Mouse (Mus musculus): ENCODE results near the gene Rps26. TPM values are rescaled to one million over a fixed set of nuclear protein-coding genes. Genes with fewer than 3 reads are reported as not detected.
"Not testable (repeated sequence)": the region's sequence is repeated elsewhere in the genome, so short reads cannot be mapped to it uniquely, and the experiment has no call there.

Gene Rps26
- polyA plus RNA-seq, 2 experiments from 2014 or later, result 1,420 to 1,755 TPM

DNA sequence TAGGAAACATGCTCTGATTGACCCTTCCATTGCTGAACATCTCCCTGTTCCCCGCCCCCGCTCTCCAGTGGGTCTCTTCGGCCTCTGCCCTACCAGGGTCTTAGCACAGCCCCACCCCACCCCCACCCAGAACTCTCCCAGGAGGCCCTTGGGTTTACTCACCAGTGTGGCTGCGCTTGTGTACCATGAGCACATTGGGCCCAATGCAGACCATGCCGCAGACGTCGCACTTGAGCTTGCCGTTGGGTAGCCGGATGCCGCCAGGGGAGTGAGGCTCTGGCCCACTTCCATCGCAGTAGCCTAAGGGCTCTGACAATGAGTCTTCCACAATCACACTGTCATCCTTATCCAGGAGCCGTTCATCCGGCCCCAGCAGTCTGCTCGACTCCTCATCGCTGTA is 14.3 kb upstream of the Rps26 start:
- ATAC-seq, result no peak

DNA sequence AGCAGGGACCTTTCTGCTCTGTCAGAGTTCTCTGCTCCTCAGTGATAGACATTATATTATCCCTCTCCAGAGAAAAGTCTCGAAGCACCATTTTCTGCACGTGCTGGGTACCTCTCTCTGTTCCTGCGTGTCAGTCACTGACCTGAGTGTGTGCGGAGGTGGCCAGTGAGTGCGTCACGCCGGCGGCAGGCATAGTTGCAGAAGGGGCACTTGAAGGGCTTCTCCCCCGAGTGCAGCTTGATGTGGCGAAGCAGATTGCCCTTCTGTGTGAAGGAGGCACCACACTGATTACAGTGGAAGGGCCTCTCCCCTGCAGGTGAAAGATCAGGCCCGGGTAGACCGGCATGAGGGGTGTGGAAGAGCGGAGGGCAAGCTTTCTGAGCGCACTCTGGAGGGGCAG is 13.5 kb upstream of the Rps26 start:
- no peak for ATAC-seq

DNA sequence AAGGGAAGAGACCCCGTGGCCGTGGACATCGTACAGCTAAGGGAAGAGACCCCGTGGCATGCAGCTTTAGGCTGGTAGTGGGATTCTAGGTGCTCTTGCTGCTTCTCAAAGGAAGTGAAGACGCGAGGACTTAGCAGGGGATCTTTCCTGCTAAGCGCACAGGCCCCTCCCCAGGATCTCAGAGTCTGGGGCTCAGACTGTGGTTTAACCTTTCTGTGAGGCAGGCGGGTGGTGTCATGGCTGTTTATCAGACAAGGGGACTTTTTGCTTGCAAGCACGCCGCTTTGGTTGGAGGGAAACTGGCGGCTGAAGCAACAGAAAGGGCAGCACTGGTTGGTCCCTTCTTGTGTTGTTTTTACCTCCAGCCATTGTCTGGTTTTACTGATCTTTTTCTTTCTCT is 10.5 kb upstream of the Rps26 start:
- peak; percentile 90 for ATAC-seq

DNA sequence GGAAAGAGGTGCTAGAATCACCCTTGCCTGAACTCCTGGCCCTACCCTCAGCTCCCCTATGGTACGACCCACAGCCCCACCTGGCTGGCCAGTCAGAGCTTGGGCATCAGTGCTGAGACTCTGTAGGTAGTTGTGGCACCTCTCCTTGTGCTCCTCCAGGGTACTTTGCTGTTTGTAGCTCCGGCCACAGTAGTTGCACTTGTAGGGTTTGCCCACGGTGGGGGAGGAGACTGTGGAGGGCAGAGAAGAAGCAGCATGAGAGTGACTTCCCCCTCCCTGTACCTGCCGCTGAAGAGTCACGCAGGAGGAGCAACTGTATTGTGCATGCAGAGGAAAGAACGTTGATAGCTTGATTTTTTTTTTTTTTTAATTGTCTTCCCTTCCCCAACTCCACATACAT is 10.0 kb upstream of the Rps26 start:
- peak; percentile 44 for ATAC-seq

DNA sequence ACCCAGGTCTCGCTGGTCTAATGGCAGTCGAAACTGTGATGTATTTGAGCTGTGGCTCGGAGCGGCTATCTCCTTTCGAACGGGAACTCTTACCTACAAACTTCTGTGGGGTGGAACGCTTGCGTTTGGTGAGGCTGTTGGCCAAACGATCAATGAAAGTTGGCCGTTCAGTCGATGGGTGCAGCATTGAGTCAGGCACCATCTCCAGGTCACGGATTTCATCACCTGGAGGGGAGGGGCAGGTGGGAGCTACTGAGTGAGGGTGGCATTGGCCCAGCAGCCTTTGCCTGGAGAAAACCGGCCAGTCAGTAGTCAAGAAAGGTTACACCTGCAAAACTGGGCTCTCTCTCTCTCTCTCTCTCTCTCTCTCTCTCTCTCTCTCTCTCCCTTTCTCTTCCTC is 9.2 kb upstream of the Rps26 start:
- no peak for ATAC-seq

DNA sequence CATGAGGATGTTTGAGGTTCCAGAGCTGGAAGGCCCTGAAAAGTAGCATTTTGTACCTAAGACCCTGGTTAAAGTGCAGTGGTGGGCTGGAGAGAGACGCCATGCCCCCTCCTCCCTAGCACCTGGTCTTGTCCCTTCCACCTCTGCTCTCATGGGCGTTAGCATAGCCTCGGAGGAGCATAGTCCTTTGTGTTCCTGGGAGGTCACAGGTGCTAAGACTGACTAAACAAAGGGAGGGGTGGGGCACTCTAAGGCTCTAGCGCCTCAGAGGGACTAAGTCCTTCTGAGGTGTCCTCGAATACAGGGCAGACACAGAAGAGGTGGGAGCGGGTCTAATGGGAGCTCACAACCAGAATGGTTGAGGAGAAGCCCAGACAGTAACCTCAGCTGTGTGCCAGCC is 5.0 kb upstream of the Rps26 start:
- ATAC-seq, result no peak

DNA sequence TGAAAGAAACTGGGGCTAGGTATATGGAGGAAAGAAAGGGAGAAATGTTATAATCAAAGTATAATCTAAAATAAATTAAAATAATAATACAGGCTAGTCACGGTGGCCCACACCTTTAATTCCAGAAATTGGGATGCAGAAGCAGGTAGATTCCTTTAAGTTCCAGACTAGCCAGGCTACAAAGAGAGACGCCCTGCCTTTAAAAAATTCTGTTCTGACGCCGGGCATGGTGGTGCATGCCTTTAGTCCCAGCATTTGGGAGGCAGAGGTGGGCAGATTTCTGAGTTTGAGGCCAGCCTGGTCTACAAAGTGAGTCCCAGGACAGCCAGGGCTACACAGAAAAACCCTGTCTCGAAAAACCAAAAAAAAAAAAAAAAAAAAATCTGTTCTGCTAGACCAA is 3.8 kb upstream of the Rps26 start:
- not testable (repeated sequence) for ATAC-seq

DNA sequence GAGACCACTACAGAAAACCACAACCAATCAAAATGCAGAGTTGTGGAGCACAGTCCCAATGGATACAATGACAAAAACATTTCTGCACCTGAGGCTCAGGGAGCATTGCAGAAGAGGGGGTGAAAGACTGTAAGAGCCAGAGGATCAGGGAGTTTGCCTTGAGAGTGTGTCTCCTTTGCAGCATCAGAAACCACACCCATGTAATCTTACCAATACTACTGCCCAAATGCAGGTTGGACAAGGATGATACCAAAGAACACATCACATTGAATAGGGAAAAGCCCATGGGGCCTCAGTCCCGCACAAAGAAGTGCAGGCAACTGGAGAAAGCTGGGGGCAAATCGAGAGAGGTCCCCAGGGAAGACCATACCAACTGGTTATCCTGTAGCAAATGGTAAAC is 3.2 kb upstream of the Rps26 start:
- ATAC-seq, result no peak

DNA sequence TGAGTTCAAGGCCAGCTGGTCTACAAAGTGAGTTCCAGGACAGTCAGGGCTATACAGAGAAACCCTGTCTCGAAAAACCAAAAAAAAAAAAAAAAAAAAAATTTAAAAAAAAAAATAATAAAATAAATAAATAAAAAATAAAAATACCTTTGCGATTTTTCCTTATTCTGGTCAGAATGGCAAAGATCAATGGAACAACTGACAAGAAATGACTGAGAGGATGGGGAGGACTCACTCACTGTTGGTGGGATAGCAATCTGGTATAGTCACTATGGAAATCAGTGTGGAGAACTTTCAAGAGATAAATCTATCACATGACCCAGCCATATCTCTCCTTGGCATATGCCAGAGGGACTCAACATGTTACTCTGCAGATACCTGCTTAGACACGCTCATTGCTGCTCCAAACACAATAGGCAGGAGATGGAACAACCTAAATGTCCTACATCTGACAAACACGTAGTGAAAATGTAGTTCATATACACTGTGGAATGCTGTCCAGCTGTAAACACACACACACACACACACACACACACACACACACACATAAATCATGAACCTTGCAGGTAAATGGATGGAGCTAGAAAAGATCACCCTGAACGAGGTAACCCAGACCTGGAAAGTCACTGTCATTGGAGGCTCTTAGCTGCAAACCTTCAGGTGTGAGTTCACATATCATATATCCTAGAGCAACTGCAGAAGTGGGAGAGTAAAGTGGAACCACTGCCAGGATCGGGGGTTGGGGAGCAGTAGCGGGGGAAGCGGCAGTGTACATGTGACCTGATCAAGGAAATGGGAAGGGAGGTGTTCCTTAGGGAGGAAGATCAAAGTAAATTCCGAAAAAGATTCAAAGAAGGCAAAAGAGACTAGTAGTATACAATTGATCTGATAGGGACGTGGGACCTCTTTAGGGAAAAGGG is 1.1 kb upstream of the Rps26 start:
- ATAC-seq, result no peak

DNA sequence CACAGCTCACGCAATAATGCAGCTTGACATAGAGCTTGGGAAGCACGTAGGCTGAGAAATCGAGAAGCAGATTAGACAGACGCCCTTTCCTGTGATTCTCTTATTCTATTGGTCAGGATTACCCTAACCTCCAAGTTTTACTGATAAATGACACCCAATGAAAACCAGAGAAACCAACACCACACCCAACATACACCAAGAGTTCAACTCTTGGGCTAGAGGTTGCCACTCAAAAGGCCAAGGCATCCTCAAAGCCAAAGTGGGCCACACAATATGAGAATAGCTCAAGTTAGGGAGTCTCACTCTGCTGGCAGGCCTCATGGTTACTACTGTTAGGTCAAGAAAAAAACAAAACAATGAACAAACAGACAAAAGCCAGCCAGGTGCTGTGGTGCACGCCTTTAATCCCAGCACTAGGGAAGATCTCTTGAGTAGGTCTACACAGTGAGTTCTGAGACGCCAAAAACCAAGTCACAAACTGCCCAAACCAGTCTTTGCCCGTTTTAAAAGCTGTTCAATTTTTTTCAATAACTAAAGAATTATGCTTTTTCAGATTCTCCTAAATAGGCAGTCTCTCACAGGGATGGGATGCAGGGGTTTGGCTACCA is 1.2 kb downstream of the Rps26 start:
- no peak for ATAC-seq

DNA sequence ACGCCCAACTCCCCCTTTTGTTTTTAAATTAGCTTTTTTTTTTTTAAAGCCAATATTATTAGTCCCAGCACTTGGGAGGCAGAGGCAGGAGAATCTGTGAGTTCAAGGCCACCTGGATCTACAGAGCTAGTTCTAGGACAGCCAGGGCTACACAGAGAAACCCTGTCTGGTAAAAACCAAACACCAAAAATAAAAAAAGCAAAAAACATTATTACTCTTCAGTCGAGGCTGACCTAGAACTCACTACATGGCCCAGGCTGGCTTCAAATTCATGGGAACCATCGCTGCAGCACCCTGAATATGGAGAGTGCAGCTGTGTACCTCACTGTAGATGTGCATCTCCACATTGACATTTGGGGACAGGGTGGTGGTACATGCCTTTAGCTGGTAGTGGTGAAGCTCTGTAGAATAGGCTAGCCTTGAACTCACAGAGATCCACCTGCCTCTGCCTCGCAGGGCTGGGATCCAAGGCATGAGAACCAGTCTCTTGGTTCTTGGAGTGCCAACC is 3.4 kb downstream of the Rps26 start:
- not testable (repeated sequence) for ATAC-seq

DNA sequence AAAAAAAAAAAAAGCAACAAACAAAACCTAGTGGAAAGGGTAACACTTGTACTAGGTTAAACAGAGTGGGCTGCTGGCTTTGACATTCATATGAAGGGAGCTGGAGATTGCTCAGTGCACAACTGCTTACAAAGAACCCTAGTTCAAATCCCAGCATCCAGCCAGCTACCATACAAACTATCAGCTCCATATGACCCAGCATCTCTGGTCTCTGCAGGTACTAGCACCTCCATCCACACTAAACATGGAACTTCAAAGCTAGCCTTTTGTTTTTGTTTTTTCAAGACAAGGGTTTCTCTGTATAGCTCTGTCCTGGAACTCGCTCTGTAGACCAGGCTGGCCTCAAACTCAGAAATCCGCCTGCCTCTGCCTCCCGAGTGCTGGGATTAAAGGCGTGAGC is 3.8 kb downstream of the Rps26 start:
- no peak for ATAC-seq

DNA sequence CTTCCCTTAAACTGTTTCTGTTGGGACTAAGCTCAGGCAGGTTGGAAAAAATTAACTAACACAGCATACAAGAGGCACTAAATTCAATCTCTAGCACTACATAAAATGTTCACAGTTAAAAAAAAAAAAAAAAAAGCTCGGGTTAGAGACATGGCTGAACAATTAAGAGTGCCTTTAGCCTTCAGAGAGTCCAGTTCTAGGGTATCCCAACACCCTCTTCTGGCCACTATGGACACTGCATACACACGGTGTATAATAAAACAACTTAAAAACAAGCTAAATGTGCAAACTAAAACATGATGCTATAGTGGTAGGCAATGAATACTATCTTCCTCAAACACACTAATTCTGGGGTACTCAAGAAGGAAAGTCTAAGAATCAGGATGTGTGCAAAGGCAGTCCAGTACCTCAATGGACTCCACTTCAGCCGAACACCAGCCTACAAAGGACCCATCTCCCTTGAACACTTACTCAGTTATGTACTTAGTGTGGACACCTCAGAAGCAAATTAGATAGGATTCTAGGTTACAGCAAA is 4.5 kb downstream of the Rps26 start:
- no peak for ATAC-seq

DNA sequence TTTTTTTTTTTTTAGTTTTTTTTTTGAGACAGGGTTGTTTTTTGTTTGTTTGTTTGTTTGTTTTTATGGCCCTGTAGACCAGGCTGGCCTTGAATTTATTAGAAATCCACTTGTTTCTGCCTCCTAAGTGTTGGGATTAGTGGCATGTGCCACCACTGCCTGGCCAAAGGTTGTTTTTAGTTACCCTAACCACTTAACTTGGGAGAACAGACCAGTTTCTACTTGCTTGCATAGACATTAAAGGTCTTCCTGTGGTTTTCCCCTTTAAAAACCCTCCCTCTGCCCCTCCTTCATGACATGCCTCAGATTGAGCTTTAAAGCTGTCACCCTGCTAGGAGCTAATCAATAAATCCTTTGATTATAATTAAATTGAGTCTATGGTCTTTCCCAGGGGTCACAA is 6.3 kb downstream of the Rps26 start:
- peak; percentile 53 for ATAC-seq

DNA sequence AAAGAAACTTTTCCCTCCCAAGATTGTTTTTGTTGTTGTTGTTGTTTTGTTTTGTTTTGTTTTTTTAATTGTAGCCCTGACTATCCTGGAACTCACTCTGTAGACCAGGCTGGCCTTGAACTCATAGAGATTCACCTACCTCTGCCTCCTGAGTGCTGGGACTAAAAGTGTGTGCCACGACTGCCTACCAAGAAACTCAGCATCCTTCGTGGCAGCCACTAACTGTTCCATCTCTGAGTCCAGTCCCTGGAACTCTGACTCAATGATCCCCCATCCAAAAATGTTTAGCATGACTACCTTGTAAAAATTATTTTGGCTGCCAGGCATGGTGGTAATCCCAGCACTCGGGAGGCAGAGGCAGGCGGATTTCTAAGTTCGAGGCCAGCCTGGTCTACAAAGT is 7.4 kb downstream of the Rps26 start:
- ATAC-seq, result not testable (repeated sequence)

DNA sequence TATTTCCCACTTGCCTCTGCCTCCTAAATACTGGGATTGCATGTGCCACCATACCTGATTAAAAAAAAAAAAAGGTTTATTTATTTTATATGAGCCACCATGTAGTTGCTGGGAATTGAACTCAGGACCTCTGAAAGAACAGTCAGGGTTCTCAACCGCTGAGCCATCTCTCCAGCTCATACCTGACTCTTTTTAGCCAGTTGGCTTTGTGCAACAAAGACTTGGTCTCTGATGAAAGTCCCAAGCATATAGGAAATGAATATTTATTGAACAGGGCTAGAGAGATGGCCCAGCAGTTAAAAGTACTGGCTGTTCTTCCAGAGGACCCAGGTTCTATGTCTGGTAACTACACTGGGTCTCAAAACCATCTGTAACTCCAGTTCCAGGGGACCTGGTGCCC is 8.0 kb downstream of the Rps26 start:
- no peak for ATAC-seq

DNA sequence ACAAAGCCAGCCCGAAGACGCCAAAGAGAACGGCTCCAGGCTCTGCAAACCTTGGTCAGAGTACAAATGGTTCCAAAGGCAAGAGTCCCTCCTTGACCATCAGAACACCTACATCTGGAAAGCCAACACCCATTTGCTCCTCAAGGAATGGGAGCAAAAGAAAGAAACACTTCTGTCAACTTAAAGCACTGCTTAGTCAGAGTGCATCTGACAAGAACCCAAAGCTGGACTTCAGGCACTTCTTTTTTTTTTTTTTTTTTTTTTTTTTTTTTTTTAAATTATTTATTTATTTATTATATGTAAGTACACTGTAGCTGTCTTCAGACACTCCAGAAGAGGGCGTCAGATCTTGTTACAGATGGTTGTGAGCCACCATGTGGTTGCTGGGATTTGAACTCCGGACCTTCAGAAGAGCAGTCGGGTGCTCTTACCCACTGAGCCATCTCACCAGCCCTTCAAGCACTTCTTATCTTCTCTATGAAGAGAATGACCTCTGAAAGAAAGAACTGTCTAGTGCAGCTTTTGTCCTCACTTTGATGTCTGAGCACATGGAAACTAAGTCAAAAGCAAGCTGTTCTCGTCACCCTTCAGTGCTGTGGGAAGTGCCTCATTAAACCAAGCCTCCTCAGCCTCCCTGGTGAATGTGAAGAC is 10.6 kb downstream of the Rps26 start:
- ATAC-seq, result not testable (repeated sequence)

DNA sequence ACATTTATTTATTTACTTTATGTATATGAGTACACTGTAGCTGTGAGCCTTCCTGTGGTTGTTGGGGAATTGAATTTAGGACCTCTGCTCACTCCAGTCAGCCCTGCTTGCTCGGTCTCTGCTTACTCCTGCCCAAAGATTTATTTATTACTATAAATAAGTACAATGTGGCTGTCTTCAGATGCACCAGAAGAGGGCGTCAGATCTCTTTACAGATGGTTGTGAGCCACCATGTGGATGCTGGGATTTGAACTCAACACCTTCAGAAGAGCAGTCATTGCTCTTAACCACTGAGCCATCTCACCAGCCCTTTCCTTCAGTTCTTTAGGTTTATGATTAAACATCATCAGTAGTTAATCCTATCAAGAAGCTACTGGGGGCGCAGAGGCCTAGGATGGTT is 11.6 kb downstream of the Rps26 start:
- ATAC-seq, result no peak

DNA sequence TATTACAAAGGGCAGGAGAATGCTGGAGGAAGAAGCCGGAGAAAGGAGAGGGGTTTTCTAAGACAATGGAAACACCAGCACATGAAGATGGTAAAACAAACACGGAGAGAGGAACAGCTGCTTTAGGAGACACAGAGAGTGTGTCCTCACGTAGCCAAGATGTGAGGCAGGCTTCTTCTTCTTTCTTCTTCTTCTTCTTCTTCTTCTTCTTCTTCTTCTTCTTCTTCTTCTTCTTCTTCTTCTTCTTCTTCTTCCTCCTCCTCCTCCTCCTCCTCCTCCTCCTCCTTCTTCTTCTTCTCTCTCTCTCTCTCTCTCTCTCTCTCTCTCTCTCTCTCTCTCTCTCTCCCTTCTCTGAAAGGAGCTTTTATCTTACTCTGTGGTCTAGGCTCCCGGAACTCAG is 12.7 kb downstream of the Rps26 start:
- not testable (repeated sequence) for ATAC-seq

DNA sequence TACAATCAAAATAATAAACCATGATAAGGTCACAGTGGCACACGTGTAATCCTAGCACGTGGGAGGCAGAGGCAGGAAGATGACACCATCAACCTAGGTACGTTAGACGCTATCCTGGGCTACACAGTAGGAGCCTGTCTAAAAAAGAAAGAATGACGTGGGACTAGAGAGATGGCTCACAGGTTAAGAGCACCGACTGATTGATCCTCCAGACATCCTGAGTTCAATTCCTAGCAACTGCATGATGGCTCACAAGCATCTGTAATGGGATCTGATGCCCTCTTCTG is 13.4 kb downstream of the Rps26 start:
- ATAC-seq, result peak; percentile 88

DNA sequence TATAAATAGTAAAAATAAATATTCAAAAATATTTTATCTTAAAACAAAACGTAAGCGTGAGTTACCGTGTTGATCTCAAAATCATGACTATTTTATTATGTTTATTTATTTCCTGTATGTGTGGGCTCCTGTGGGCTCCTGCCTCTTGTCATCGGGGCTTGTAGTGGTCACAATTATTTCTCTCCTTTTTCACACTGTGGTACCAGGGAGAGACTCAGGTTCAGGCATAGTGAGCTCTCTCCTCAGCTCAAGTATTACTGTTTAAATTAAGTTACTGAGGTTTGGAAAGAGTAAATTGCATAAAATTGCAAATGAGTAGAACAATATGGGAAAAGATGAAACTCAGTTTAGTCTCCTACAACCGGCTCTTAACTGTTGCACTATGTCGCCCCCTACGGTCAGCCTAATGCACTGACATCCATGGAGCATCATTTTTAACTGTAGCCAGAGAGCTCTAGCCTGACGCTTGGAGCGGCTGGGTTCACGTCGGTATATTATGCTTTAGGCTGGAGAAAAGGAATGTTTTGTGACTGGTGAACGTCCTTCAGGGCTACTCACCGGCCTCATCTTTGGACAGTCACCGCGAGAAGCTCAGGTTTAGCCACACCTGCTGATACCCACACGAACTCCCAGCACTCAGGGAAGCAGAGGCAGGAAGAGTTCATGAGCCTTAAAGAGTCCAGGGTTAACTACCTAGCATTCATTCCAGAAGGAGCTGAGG is 14.0 kb downstream of the Rps26 start:
- ATAC-seq, result peak; percentile 88

DNA sequence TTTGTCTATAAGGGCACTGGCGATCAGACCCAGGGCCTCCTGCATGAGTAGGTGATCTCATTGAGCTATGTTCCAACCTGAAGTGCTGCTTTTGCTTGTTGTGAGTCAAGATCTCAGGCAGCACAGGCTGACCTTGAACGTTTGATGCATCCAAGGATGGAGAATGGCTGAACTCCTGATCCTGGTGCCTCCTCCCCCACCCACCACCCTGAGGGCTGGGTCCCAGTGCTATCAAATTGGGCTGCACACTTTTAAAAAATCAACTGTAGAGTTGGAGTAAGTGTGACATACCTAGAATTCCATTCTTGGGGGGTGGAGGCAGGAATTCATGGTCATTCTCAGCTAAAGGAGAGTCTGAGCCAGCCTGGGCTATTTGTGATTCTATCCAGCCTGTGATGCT is 20.1 kb downstream of the Rps26 start:
- no peak for ATAC-seq

Data from CD4-positive, CD25-positive, alpha-beta regulatory T cell, adult 4 months (primary cell).